In the genomic region with DNA sequence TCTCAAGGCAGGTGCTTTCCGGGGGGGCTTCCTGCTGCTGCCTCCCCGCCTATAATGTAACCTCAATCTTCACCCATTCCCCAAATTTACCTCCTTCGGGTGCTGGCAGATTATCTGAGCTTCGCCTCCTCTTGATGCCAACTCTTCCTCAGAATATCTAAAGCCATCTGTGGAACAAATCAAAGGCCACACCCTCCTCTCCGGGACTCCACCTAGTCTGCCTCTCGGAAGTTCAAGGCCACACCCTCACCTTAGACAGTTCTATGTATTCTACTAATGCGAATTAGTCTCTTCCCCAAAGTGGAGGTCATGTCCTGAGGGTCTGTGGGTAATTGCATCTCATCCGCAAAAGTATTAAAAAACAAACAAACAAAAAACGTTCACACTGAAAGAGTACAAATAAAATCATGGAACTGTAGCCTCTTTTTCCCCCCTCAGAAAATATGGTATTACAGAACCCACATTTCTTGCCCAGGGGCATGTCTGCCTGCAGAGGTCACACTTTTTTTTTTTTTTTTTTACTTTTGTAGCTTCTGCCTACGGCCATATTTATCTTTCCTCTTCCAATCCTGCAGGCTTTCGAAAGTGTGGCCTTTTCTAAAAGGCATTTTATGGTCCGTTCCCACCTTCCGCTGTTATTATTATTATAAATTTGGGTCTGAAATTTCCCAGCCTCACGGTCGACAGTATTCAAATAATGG, we compare ENCODE assay signal across 8 mouse cellular contexts. TPM values are rescaled to one million over a fixed set of nuclear protein-coding genes. Genes with fewer than 3 reads are reported as not detected.
DNase-seq lines count a peak whose midpoint lies in the region; ATAC-seq lines count a peak whose summit lies in the region.

No protein-coding gene starts in this region.

- peak overlapping the region; percentile 37 for H3K9ac ChIP-seq in neural tube, embryonic 11.5 days (ENCODE audit: low read length)
- no peak overlapping the region for H3K9ac ChIP-seq in limb, embryonic 15.5 days
- peak overlapping the region; percentile 74; the same call in 1 of the 2 replicates for H3K9ac ChIP-seq in stomach, embryonic 16.5 days (ENCODE audit: low read length)

- peak overlapping the region; percentile 81 for H3K4me2 ChIP-seq in neural tube, embryonic 11.5 days (ENCODE audit: low read depth)
- peak overlapping the region; percentile 97 for H3K4me2 ChIP-seq in limb, embryonic 15.5 days
- H3K4me2 ChIP-seq in stomach, embryonic 16.5 days (ENCODE audit: low read depth, low read length), result peak overlapping the region; percentile 98

- DNase-seq in neural tube, embryonic 11.5 days (ENCODE audit: low spot score), result no peak
- DNase-seq in neural tube, embryonic 10.5 days (ENCODE audit: extremely low spot score, low spot score), result no peak
- no peak for DNase-seq in forebrain, embryonic 10.5 days (ENCODE audit: extremely low spot score, low spot score)
- no peak for DNase-seq in right cerebral cortex, postnatal 25 days
- DNase-seq in ovary, postnatal 36 days (ENCODE audit: low spot score), result no peak
- no peak for DNase-seq in adrenal gland, postnatal 4 days (ENCODE audit: low spot score in 2 of 2)

- H3K9me3 ChIP-seq in neural tube, embryonic 11.5 days (ENCODE audit: control insufficient read depth, low read length), result no peaks in the 10 kb centered on the region
- no peaks in the 10 kb centered on the region for H3K9me3 ChIP-seq in forebrain, embryonic 10.5 days
- no peaks in the 10 kb centered on the region for H3K9me3 ChIP-seq in limb, embryonic 15.5 days
- no peaks in the 10 kb centered on the region for H3K9me3 ChIP-seq in stomach, embryonic 16.5 days (replicated peaks; ENCODE audit: control insufficient read depth, low read length)

- no peak for ATAC-seq in neural tube, embryonic 11.5 days (ENCODE audit: insufficient read depth, low FRiP score, low TSS enrichment)
- ATAC-seq in limb, embryonic 15.5 days (ENCODE audit: insufficient number of reproducible peaks, low FRiP score, low TSS enrichment, low read depth), result no peak
- no peak for ATAC-seq in stomach, embryonic 16.5 days (ENCODE audit: insufficient read depth, low FRiP score)

- peaks cover 11% of the 10 kb centered on the region for H3K27me3 ChIP-seq in neural tube, embryonic 11.5 days (ENCODE audit: control insufficient read depth, insufficient read depth, low read length)
- H3K27me3 ChIP-seq in forebrain, embryonic 10.5 days (ENCODE audit: poor library complexity, severe bottlenecking), result peaks cover 75% of the 10 kb centered on the region
- peaks cover 39% of the 10 kb centered on the region for H3K27me3 ChIP-seq in limb, embryonic 15.5 days
- peaks cover 11% of the 10 kb centered on the region for H3K27me3 ChIP-seq in stomach, embryonic 16.5 days (ENCODE audit: control insufficient read depth, insufficient read depth, low read length)

- H3K4me1 ChIP-seq in neural tube, embryonic 11.5 days (ENCODE audit: control insufficient read depth, insufficient read depth, low read length), result no peaks in the 10 kb centered on the region
- peaks cover 34% of the 10 kb centered on the region for H3K4me1 ChIP-seq in forebrain, embryonic 10.5 days
- H3K4me1 ChIP-seq in limb, embryonic 15.5 days, result peaks cover 25% of the 10 kb centered on the region
- peaks cover 14% of the 10 kb centered on the region for H3K4me1 ChIP-seq in stomach, embryonic 16.5 days (ENCODE audit: control insufficient read depth, insufficient read depth, low read length)

- H3K27ac ChIP-seq in neural tube, embryonic 11.5 days (ENCODE audit: low read depth, low read length), result peak overlapping the region; percentile 58; the same call in 1 of the 2 replicates
- peak overlapping the region; percentile 88 for H3K27ac ChIP-seq in forebrain, embryonic 10.5 days
- H3K27ac ChIP-seq in limb, embryonic 15.5 days, result no peak overlapping the region
- H3K27ac ChIP-seq in stomach, embryonic 16.5 days (ENCODE audit: low read length), result no peak overlapping the region

- peak overlapping the region; percentile 29 for H3K4me3 ChIP-seq in neural tube, embryonic 11.5 days (ENCODE audit: low read depth, low read length)
- peak overlapping the region; percentile 69 for H3K4me3 ChIP-seq in forebrain, embryonic 10.5 days
- peak overlapping the region; percentile 51 for H3K4me3 ChIP-seq in limb, embryonic 15.5 days
- H3K4me3 ChIP-seq in stomach, embryonic 16.5 days (replicated peaks; ENCODE audit: low read length), result peak overlapping the region; percentile 64

- H3K36me3 ChIP-seq in neural tube, embryonic 11.5 days (ENCODE audit: control insufficient read depth, insufficient read depth, low read length), result no peaks in the 10 kb centered on the region
- H3K36me3 ChIP-seq in forebrain, embryonic 10.5 days (replicated peaks), result no peaks in the 10 kb centered on the region
- no peaks in the 10 kb centered on the region for H3K36me3 ChIP-seq in limb, embryonic 15.5 days
- H3K36me3 ChIP-seq in stomach, embryonic 16.5 days (ENCODE audit: control insufficient read depth, insufficient read depth, low read length), result no peaks in the 10 kb centered on the region

- 21% methylated on average over 15 of the region's 15 CpGs for WGBS in neural tube, embryonic 11.5 days
- WGBS in forebrain, embryonic 10.5 days, result 22% methylated on average over 15 of the region's 15 CpGs
- 14% methylated on average over 15 of the region's 15 CpGs for WGBS in limb, embryonic 15.5 days
- WGBS in stomach, embryonic 16.5 days, result 18% methylated on average over 15 of the region's 15 CpGs

RNA-seq across cellular contexts. Expression of a gene that starts 10.2 kb away (rescaled TPM):
- 11.8 and 13.6 TPM in 2 replicates for polyA plus RNA-seq in neural tube, embryonic 11.5 days (2014; fragmentation: Nextera tagmentation; extraction: Ambion mirVana)
- polyA plus RNA-seq in forebrain, embryonic 10.5 days (2016; fragmentation: Nextera tagmentation; extraction: Ambion mirVana), result 6.9 and 8.5 TPM in 2 replicates
- 9.6 and 11.5 TPM in 2 replicates for polyA plus RNA-seq in limb, embryonic 15.5 days (2015; fragmentation: Nextera tagmentation; extraction: Ambion mirVana)
- 7.1 and 7.2 TPM in 2 replicates for polyA plus RNA-seq in stomach, embryonic 16.5 days (2015; fragmentation: Nextera tagmentation; extraction: Ambion mirVana)
- 10 to 100 TPM; 23.1 to 24.6 TPM for total RNA-seq in adrenal gland, postnatal 4 days (2021)

RNA-seq across cellular contexts. Expression of a gene that starts 56.1 kb away (rescaled TPM):
- polyA plus RNA-seq in neural tube, embryonic 11.5 days (2014; fragmentation: Nextera tagmentation; extraction: Ambion mirVana), result 133 and 134 TPM in 2 replicates
- polyA plus RNA-seq in forebrain, embryonic 10.5 days (2016; fragmentation: Nextera tagmentation; extraction: Ambion mirVana), result 237 and 245 TPM in 2 replicates
- polyA plus RNA-seq in limb, embryonic 15.5 days (2015; fragmentation: Nextera tagmentation; extraction: Ambion mirVana), result 241 and 246 TPM in 2 replicates
- 199 and 207 TPM in 2 replicates for polyA plus RNA-seq in stomach, embryonic 16.5 days (2015; fragmentation: Nextera tagmentation; extraction: Ambion mirVana)
- total RNA-seq in adrenal gland, postnatal 4 days (2021), result 100 to 1,000 TPM; 144 to 163 TPM

RNA-seq across cellular contexts. Expression of a gene that starts 57.5 kb away (rescaled TPM):
- polyA plus RNA-seq in neural tube, embryonic 11.5 days (2014; fragmentation: Nextera tagmentation; extraction: Ambion mirVana), result 1.5 TPM in 2 replicates
- polyA plus RNA-seq in forebrain, embryonic 10.5 days (2016; fragmentation: Nextera tagmentation; extraction: Ambion mirVana), result 3.3 and 4.6 TPM in 2 replicates
- polyA plus RNA-seq in limb, embryonic 15.5 days (2015; fragmentation: Nextera tagmentation; extraction: Ambion mirVana), result 27.5 and 32.3 TPM in 2 replicates
- polyA plus RNA-seq in stomach, embryonic 16.5 days (2015; fragmentation: Nextera tagmentation; extraction: Ambion mirVana), result 44.2 and 53.2 TPM in 2 replicates
- total RNA-seq in adrenal gland, postnatal 4 days (2021), result 1 to 10 TPM in 1 of 2 experiments, not detected in 1; 1.1 TPM

Comparison
In these comparisons a context has a peak if more than half of its experiments do, and no peak if none do; other contexts are left out.
1. H3K27ac ChIP-seq: peak in neural tube, embryonic 11.5 days (single experiment) and forebrain, embryonic 10.5 days (single experiment); none in limb, embryonic 15.5 days (single experiment) and stomach, embryonic 16.5 days (single experiment).
2. Peak in every context shown above with its lines, with median percentiles within 50 percentile points of each other: H3K4me2 ChIP-seq and H3K4me3 ChIP-seq.